Mouse (Mus musculus) liver (tissue): ENCODE measurements at regions not wholly inside any gene's neighbourhood (a gene's known extent, or its start where the extent isn't known, plus 50 kb on each side); places are given as distances from the start of the nearest gene placed in this dataset.
A peak's percentile ranks its signal among the peaks of the same experiment; 100 is the strongest.

Experiments used
- DNase-seq: peaks from one replicate; pipeline ENCODE4 v3.0.0-alpha.2; 2020; ENCODE audit warnings: mixed read lengths

DNA sequence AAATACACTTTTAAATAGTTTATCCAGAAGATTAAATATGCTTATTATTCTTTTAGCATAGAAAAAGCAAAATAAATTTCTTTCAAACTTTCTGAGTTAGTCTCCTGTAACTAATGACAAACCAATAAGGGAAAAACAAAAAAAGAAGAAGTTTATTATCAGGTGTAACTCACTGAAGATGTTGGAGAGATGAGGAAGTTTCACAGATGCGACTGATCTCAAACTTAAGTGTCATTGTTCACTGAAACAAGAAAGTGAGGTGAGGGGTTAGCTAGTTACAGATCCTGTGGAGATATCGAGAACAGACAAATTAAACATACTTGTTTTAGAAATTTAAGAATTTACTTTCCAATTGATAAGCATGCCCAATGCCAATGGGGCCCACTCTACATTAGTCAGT, 199.2 kb downstream of the Wdr20rt start:
- no peak for DNase-seq

DNA sequence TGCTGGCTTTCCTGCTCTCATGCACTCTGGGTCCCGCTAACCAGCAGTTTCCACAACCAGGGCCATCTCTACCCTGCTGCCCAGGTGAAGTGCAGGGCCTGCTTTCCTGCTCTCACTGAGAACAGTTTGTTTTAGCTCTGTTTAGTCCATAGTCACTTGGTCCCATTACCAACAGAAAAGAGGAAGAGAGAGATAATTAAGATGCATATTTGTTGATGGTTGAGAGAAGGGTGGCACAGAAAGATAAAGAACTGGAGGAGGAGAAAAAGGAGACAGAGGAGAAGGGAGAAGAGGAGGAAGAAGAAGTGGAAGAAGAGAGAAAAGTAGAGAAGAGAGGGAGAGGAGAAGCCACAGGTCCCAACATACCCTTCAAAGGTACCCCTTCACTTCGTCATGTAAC, 200.1 kb downstream of the Wdr20rt start:
- no peak for DNase-seq

GRCm38 (mm10) chr12:65426884-65427283, 201.6 kb downstream of the Wdr20rt start:
- no peak for DNase-seq

DNA sequence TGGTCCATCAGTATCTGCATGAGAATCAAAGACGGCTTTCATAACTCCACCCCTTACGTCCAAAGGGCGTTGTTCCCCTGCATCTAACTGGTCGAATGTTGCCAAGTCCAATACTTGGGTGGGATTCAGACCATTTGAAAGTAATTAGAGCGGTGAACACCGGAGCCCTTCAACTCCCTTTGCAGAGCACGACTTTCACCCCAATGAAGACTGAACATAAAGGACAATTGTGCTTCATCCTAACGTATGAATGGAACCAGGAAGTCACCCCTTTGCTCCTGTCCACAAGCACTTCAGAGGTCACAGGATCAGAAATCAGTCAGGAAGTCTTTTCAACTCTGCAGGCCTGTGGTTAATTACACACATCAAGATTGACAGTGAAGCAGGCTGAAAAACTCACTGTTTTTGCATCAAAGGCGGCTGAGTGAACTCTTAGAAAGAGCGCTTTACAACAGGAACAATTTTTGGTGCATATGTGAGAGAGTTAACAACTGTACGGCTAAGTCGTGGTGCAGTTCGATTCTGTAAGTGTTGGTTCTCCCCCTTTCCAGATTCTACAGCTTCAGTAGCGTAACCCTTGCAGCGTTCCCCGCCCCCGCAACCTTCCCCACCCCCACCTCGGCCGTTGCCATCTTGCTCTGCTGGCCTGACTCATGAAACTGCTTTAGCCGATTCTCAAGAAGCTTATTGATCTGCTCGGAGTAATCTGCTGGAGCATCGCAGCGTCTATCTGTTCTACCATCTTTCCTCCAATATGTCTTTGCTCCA, 203.1 kb downstream of the Wdr20rt start:
- no peak for DNase-seq

GRCm38 (mm10) chr12:65450845-65451244, 225.5 kb downstream of the Wdr20rt start:
- DNase-seq, result no peak

- no peak for DNase-seq
These were observed 230.4 kb downstream of the Wdr20rt start for GRCm38 (mm10) chr12:65455683-65456082.

GRCm38 (mm10) chr12:65456956-65457355, 231.6 kb downstream of the Wdr20rt start:
- DNase-seq, result no peak

DNA sequence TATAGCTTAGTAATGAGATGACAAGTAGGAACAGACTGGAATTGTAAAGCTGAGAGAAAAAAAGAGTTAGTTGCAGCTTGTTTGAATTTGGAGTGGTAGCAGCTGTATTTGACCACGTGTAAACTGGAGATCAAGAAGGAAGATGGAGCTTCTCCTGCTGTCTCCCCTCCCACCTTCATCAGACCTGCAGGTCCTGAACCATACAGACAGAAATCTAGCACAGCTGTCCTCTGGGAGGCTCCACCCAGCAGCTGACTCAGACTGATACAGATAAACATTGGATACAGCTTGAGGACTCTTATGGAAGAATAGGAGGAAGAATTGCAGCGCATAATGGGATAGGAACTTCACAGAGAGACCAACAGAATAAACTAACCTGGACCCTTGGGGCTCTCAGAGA, 238.9 kb downstream of the Wdr20rt start:
- no peak for DNase-seq

- peak; percentile 5 for DNase-seq
These were observed 253.4 kb downstream of the Wdr20rt start for GRCm38 (mm10) chr12:65478674-65479073.

DNA sequence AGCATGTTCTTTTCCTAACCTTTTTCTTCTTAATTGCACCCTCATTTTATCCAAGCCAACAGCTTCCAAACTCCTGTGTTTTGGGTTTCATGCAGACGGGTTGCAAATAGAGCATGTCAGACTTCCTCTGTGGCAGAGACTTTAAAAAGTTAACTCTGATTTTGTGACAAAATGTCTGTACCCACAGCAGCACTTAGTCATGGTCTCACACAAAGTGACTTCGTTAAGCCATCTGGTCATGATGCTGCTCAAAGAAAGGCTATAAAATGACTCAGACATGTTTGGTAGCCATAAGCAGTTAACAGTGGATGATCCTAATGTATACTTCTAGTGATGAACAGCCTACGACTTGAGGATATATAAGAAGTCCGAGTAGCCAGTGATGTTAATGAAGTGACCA, 255.5 kb downstream of the Wdr20rt start:
- no peak for DNase-seq

GRCm38 (mm10) chr12:65491092-65491491, 265.8 kb downstream of the Wdr20rt start:
- no peak for DNase-seq

- no peak for DNase-seq
These were observed 269.2 kb downstream of the Wdr20rt start for GRCm38 (mm10) chr12:65494388-65495030.

DNA sequence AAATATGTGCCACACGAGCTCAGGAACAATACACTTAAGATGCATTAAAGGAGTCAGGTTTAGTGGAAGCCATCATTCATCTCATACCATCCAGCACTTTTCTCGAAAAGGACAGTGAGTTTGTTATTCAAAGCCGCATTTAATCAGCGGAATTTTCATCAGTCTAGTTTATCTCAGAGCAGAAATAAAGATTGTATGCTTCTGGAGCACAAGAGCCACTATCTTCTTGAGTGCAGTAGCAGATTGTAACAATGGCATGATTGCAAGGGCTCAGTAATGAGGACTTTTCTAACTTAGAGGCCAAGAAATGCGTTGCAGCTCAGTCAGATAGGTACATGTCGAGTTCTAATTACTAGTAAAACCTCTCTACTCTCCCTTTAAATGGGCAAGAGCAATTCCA, 271.3 kb downstream of the Wdr20rt start:
- no peak for DNase-seq

- DNase-seq, result no peak
These were observed 272.3 kb downstream of the Wdr20rt start for GRCm38 (mm10) chr12:65497602-65498001.

DNA sequence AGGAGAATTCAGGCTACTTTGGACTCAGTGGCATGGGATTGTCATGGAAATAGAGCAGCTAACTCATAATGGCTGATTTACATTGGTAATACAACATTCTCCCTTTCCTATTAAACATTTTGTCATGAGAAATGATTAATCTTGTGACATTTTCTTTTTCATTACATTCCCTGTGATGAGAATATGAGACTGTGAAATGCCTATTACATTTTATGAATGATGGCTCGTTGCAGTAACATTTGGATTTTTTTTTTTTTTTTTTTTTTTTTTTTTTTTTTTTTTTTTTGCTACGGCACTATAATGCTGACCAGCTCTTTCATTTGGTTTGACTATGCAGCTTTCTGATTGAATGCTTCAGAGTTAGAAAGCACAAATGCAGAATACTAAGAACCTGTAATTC, 276.1 kb downstream of the Wdr20rt start:
- DNase-seq, result no peak

- no peak for DNase-seq
These were observed 276.7 kb downstream of the Wdr20rt start for GRCm38 (mm10) chr12:65502045-65502444.

GRCm38 (mm10) chr12:65513070-65513469, 287.8 kb downstream of the Wdr20rt start:
- DNase-seq, result no peak

DNA sequence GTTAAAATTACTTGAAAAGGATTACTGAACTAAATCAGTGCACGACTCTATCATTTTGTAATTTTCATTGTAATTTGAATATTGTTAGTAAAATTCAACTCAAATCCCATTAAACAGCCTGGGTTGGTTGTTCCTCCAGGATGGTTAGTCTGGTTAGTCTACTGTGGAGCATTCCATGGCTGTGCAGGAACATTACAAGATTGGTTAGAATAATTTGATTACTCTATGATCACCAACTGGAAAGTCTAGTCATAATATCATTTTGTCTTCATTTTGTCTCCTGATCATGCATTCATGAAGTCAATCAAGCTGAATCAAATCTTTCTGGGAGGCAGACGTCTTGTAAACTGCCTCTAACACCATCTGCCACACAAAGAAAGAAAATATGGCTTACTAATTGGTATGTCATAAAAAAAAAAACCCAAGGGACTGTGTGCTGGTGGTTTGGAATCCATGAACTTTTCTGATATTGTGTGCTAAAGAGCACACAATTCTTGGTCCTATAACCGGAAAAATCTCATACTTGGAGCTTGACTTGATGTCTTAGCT, 308.9 kb downstream of the Wdr20rt start:
- DNase-seq, result no peak

GRCm38 (mm10) chr12:65548301-65548700, 323.0 kb downstream of the Wdr20rt start:
- no peak for DNase-seq

GRCm38 (mm10) chr12:65552230-65552629, 326.9 kb downstream of the Wdr20rt start:
- DNase-seq, result no peak

GRCm38 (mm10) chr12:65559036-65559435, 333.7 kb downstream of the Wdr20rt start:
- no peak for DNase-seq

DNA sequence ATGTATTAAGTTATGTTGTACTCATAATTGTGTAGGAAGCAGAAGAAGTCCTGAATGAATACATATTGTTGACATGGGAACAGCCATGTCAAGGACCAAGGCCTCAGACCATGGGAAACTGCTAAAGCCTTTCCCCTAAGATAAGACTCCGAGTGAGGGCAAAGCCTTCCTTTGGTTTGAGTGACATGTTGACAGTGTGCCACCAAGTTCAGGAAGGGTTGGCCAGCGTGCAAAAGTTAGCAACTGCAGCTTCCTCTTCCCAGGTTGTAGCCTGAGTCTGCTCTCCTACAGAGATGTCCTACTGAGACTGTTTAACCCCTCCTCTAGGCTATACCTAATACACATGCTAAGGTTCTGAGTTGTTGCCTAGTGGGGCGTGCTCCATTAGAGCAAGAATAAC, 334.5 kb downstream of the Wdr20rt start:
- DNase-seq, result no peak

GRCm38 (mm10) chr12:65571633-65572032, 346.3 kb downstream of the Wdr20rt start:
- DNase-seq, result no peak

DNA sequence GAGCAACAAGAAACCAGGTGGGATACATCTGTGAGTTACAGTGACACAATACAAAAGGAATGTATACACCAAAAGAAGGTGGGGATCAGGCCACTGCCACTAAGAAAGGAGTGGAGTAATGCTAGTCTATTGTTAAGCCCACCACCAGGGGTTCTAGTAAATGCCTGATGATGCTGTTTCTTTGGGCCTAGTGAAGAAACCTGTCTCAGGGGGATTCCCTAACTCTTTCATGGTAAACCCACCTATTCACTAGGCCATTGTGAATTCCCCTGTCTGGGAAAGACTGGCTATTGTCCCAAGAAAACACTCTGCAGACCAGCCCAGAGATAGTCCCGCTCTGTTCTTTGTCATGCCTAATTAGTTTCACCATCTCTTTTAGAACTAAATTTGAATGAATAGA, 368.2 kb downstream of the Wdr20rt start:
- DNase-seq, result no peak
